Mouse (Mus musculus): Measurements from ENCODE around the gene Bcas1. TPM values are rescaled to one million over a fixed set of nuclear protein-coding genes. Genes with fewer than 3 reads are reported as not detected.
A peak's percentile ranks its signal among the peaks of the same experiment; 100 is the strongest.

The Bcas1 gene
- polyA plus RNA-seq, 1 experiment = 0.32 TPM

DNA sequence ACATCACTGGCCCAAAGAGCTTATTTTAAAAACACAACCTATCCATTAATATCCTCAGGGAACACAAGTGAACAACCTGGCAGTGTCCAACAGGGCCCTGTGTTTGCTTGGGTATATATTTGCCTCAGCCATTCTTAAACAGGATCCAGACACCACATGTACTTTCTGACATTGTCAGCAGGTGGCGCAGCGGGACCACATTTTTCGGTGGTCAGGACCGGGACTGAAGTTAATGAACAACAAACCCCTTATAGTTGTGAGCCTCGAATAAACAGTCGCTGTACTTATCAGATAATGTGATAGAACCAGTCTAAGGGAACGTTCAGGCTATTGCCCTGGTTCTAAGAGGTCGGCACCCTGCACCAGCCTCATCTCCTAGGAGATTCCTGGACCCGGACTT is 23.3 kb upstream of the Bcas1 start:
- no peaks in the 10 kb centered on the region for H3K4me1 ChIP-seq (replicated peaks; ENCODE audit: control insufficient read depth, insufficient read depth, low read length)
- no peak overlapping the region for H3K4me3 ChIP-seq (ENCODE audit: control insufficient read depth, insufficient read depth, low read length)
- H3K36me3 ChIP-seq (ENCODE audit: control insufficient read depth, insufficient read depth, low read length) = no peaks in the 10 kb centered on the region
- no peak for TF ChIP-seq CTCF (IDR thresholded peaks at IDR 0.05; ENCODE audit: borderline replicate concordance, control insufficient read depth, extremely low read depth, insufficient read depth, low read length, poor library complexity)
- TF ChIP-seq POLR2A (IDR thresholded peaks at IDR 0.05; ENCODE audit: control insufficient read depth, extremely low read depth, insufficient read depth, low read length, poor library complexity) = no peak
- no peaks in the 10 kb centered on the region for H3K27me3 ChIP-seq (ENCODE audit: control insufficient read depth, insufficient read depth, low read length)
- peak; percentile 63 for DNase-seq
- 15% methylated on average over 9 of the region's 9 CpGs for WGBS
- no peak overlapping the region for H3K27ac ChIP-seq (ENCODE audit: control insufficient read depth, insufficient read depth, low read length)

- H3K4me3 ChIP-seq (ENCODE audit: control insufficient read depth, insufficient read depth, low read length) = no peak overlapping the region
- H3K4me1 ChIP-seq (replicated peaks; ENCODE audit: control insufficient read depth, insufficient read depth, low read length) = no peaks in the 10 kb centered on the region
- DNase-seq = no peak
- no peaks in the 10 kb centered on the region for H3K27me3 ChIP-seq (ENCODE audit: control insufficient read depth, insufficient read depth, low read length)
- no peak overlapping the region for H3K27ac ChIP-seq (ENCODE audit: control insufficient read depth, insufficient read depth, low read length)
- WGBS = 85% methylated on average over 10 of the region's 10 CpGs
- TF ChIP-seq POLR2A (IDR thresholded peaks at IDR 0.05; ENCODE audit: control insufficient read depth, extremely low read depth, insufficient read depth, low read length, poor library complexity) (no peak), CTCF (IDR thresholded peaks at IDR 0.05; ENCODE audit: borderline replicate concordance, control insufficient read depth, extremely low read depth, insufficient read depth, low read length, poor library complexity) (no peak)
- H3K36me3 ChIP-seq (ENCODE audit: control insufficient read depth, insufficient read depth, low read length) = no peaks in the 10 kb centered on the region
These were observed 20.0 kb upstream of the Bcas1 start for GRCm38 (mm10) chr2:170447651-170448050.

DNA sequence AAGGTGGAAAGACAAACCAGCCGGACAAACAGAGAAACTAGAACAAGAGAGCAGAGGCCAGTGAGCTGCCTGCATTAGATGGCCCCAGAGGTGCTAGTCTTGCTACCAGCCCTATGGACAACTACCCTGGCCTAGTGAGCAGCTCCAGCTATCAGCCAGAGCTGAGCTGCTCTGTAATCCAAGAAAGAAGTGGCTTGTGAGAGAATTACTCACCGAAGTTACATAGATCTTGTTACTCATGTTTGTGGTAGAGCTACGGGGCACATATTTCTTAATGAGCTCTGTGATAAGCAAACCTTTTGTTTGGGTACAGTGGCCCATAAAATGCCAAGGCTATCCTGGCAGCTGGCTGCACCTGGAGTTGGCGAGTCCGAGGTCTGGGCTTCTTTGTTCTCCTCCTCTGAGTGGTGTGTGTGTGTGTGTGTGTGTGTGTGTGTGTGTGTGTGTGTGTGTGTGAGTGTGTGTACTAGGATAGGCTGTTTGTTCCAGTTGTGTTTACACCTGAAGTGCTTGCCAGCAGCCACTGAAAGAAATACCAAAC is 19.3 kb upstream of the Bcas1 start:
- Histone ChIP-seq H3K4me1 (replicated peaks; ENCODE audit: control insufficient read depth, insufficient read depth, low read length) (no peaks in the 10 kb centered on the region), H3K36me3 (ENCODE audit: control insufficient read depth, insufficient read depth, low read length) (no peaks in the 10 kb centered on the region), H3K27me3 (ENCODE audit: control insufficient read depth, insufficient read depth, low read length) (no peaks in the 10 kb centered on the region), H3K27ac (ENCODE audit: control insufficient read depth, insufficient read depth, low read length) (no peak overlapping the region), H3K4me3 (ENCODE audit: control insufficient read depth, insufficient read depth, low read length) (no peak overlapping the region)
- 88% methylated on average over 5 of the region's 5 CpGs for WGBS
- no peak for DNase-seq
- TF ChIP-seq CTCF (IDR thresholded peaks at IDR 0.05; ENCODE audit: borderline replicate concordance, control insufficient read depth, extremely low read depth, insufficient read depth, low read length, poor library complexity) = no peak
- TF ChIP-seq POLR2A (IDR thresholded peaks at IDR 0.05; ENCODE audit: control insufficient read depth, extremely low read depth, insufficient read depth, low read length, poor library complexity) = no peak

DNA sequence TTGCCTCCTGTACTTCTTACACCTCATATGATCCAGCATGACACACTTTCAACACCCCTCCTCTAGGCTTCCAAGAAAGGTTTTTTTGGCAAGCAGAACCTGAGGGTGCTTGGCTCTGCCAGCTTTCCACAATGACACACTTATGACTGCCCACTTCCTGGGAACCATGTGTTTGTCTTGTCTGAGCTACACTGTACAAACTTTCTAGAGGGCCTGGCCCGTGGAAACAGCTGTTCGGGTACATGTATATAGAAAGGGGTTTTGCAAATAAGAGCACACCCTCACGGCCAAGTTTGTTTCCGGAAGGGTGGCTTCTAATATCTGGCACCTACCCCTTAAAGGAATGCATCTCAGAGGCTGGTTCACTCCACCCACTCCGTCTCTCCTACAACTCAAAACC is 18.2 kb upstream of the Bcas1 start:
- no peaks in the 10 kb centered on the region for H3K27me3 ChIP-seq (ENCODE audit: control insufficient read depth, insufficient read depth, low read length)
- no peak for DNase-seq
- no peak overlapping the region for H3K4me3 ChIP-seq (ENCODE audit: control insufficient read depth, insufficient read depth, low read length)
- no peaks in the 10 kb centered on the region for H3K4me1 ChIP-seq (replicated peaks; ENCODE audit: control insufficient read depth, insufficient read depth, low read length)
- H3K36me3 ChIP-seq (ENCODE audit: control insufficient read depth, insufficient read depth, low read length) = no peaks in the 10 kb centered on the region
- TF ChIP-seq POLR2A (IDR thresholded peaks at IDR 0.05; ENCODE audit: control insufficient read depth, extremely low read depth, insufficient read depth, low read length, poor library complexity) (no peak), CTCF (IDR thresholded peaks at IDR 0.05; ENCODE audit: borderline replicate concordance, control insufficient read depth, extremely low read depth, insufficient read depth, low read length, poor library complexity) (no peak)
- no peak overlapping the region for H3K27ac ChIP-seq (ENCODE audit: control insufficient read depth, insufficient read depth, low read length)
- 76% methylated on average over 5 of the region's 5 CpGs for WGBS

DNA sequence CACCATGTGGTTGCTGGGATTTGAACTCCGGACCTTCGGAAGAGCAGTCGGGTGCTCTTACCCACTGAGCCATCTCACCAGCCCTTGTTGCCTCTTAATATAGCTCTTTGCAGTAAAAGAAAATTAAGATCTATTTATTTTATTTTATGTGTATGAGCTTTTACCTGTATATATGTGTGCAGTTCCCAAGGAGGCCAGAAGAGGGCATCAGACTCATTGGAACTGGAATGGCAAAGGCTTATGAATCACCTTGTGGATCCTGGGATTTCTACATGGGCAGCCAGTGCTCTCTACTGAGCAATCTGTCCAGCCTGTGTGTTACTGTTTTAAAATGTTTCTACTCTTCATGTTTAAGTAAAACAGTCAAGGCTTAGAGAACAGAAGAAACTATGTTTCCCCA is 14.9 kb upstream of the Bcas1 start:
- H3K27me3 ChIP-seq (ENCODE audit: control insufficient read depth, insufficient read depth, low read length) = no peaks in the 10 kb centered on the region
- H3K4me1 ChIP-seq (replicated peaks; ENCODE audit: control insufficient read depth, insufficient read depth, low read length) = no peaks in the 10 kb centered on the region
- DNase-seq = peak; percentile 25
- 71% methylated on average over 3 of the region's 3 CpGs for WGBS
- TF ChIP-seq CTCF (IDR thresholded peaks at IDR 0.05; ENCODE audit: borderline replicate concordance, control insufficient read depth, extremely low read depth, insufficient read depth, low read length, poor library complexity) (no peak), POLR2A (IDR thresholded peaks at IDR 0.05; ENCODE audit: control insufficient read depth, extremely low read depth, insufficient read depth, low read length, poor library complexity) (no peak)
- no peak overlapping the region for H3K27ac ChIP-seq (ENCODE audit: control insufficient read depth, insufficient read depth, low read length)
- no peak overlapping the region for H3K4me3 ChIP-seq (ENCODE audit: control insufficient read depth, insufficient read depth, low read length)
- no peaks in the 10 kb centered on the region for H3K36me3 ChIP-seq (ENCODE audit: control insufficient read depth, insufficient read depth, low read length)

DNA sequence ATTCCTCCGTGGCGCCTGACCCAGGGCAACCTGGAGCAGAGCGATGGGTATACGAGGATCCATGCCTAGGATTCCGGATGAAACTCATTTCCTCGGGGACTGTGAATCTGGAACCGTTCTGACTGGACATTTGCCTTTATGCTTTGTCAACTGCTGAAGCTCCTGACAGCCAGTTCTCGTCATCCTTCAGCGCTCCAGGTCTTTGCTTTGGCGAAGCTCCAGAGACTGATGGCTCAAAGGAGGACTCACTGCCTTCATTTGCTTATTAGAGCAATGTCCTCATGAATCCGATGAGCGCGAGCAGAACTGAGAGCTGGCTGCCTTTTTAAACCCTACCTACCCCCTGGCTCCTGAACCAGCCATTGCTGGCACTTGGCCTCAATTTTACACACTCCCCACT is 11.1 kb upstream of the Bcas1 start:
- Histone ChIP-seq H3K27me3 (ENCODE audit: control insufficient read depth, insufficient read depth, low read length) (no peaks in the 10 kb centered on the region), H3K36me3 (ENCODE audit: control insufficient read depth, insufficient read depth, low read length) (no peaks in the 10 kb centered on the region), H3K27ac (ENCODE audit: control insufficient read depth, insufficient read depth, low read length) (no peak overlapping the region), H3K4me1 (replicated peaks; ENCODE audit: control insufficient read depth, insufficient read depth, low read length) (no peaks in the 10 kb centered on the region), H3K4me3 (ENCODE audit: control insufficient read depth, insufficient read depth, low read length) (no peak overlapping the region)
- no peak for DNase-seq
- WGBS = 89% methylated on average over 13 of the region's 13 CpGs
- no peak for TF ChIP-seq POLR2A (IDR thresholded peaks at IDR 0.05; ENCODE audit: control insufficient read depth, extremely low read depth, insufficient read depth, low read length, poor library complexity)
- TF ChIP-seq CTCF (IDR thresholded peaks at IDR 0.05; ENCODE audit: borderline replicate concordance, control insufficient read depth, extremely low read depth, insufficient read depth, low read length, poor library complexity) = no peak

- H3K36me3 ChIP-seq (ENCODE audit: control insufficient read depth, insufficient read depth, low read length) = no peaks in the 10 kb centered on the region
- no peak for DNase-seq
- no peak overlapping the region for H3K4me3 ChIP-seq (ENCODE audit: control insufficient read depth, insufficient read depth, low read length)
- 10% methylated on average over 4 of the region's 4 CpGs for WGBS
- H3K27ac ChIP-seq (ENCODE audit: control insufficient read depth, insufficient read depth, low read length) = no peak overlapping the region
- TF ChIP-seq POLR2A (IDR thresholded peaks at IDR 0.05; ENCODE audit: control insufficient read depth, extremely low read depth, insufficient read depth, low read length, poor library complexity) = no peak
- TF ChIP-seq CTCF (IDR thresholded peaks at IDR 0.05; ENCODE audit: borderline replicate concordance, control insufficient read depth, extremely low read depth, insufficient read depth, low read length, poor library complexity) = no peak
- no peaks in the 10 kb centered on the region for H3K4me1 ChIP-seq (replicated peaks; ENCODE audit: control insufficient read depth, insufficient read depth, low read length)
- no peaks in the 10 kb centered on the region for H3K27me3 ChIP-seq (ENCODE audit: control insufficient read depth, insufficient read depth, low read length)
These were observed 8.6 kb upstream of the Bcas1 start for GRCm38 (mm10) chr2:170436204-170436603.

Measured in thymus, adult 2 months (tissue).